ENCODE assay signal across 28 mouse cellular contexts in the genomic region with DNA sequence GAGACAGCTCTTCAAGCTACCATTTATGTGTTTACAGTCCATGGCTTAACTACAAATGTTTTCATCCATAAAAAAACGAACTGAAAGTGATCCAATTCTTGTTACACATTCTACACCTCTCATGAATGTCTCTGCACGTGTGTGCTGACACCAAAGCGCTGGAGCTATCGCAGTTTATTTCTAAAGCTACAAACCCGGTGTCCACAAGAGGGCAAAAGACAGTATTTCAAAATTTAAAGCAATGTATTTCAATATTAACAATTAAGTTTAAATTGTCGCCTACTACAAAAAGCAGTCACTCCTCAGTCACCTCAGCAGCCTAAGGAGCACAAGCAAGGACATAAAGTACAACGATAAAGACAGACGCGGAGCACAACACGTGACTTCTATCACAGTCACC. TPM values are rescaled to one million over a fixed set of nuclear protein-coding genes. Genes with fewer than 3 reads are reported as not detected.
DNase-seq lines count a peak whose midpoint lies in the region; ATAC-seq and TF ChIP-seq lines count a peak whose summit lies in the region.
"Had no signal": no experiment of that assay in that cellular context is flagged by ENCODE, and none has a peak within 500 bp of the region (broad histone marks: within the 10 kb centered on the region; RNA-seq: fewer than 3 reads in every experiment).

No protein-coding gene starts in this region.

- TF ChIP-seq EP300 in CH12.LX (IDR thresholded peaks at IDR 0.05; ENCODE audit: low read length) = no peak

- H3K4me1 ChIP-seq in hindbrain, postnatal 0 days (ENCODE audit: insufficient read depth, low read length) = no peaks in the 10 kb centered on the region
- H3K4me1 ChIP-seq in hindbrain, embryonic 11.5 days (replicated peaks; ENCODE audit: control insufficient read depth, insufficient read depth, low read length) = no peaks in the 10 kb centered on the region
- H3K4me1 ChIP-seq in lung, embryonic 14.5 days (ENCODE audit: insufficient read depth) = no peaks in the 10 kb centered on the region
- no peaks in the 10 kb centered on the region for H3K4me1 ChIP-seq in CH12.LX (ENCODE audit: control insufficient read depth in 1 of 2, insufficient read depth in 2 of 2)
- H3K4me1 ChIP-seq: embryonic facial prominence, embryonic 10.5 days; embryonic facial prominence, embryonic 13.5 days; forebrain, embryonic 13.5 days; hindbrain, embryonic 13.5 days had no signal

- TF ChIP-seq POLR2A in CH12.LX (IDR thresholded peaks at IDR 0.05; ENCODE audit: low read depth, low read length) = no peak
- TF ChIP-seq POLR2A in brain, embryonic 14.5 days (IDR thresholded peaks at IDR 0.05; ENCODE audit: borderline replicate concordance, extremely low read depth, insufficient read depth, insufficient read length, poor library complexity, severe bottlenecking) = no peak

- TF ChIP-seq CTCF in hindbrain, postnatal 0 days (IDR thresholded peaks at IDR 0.05; ENCODE audit: low read depth) = peak; percentile 38
- no peak for TF ChIP-seq CTCF in lung, embryonic 14.5 days (IDR thresholded peaks at IDR 0.05; ENCODE audit: low read depth)
- TF ChIP-seq CTCF in CH12.LX (conservative IDR thresholded peaks at IDR 0.05 in 1 of 2, IDR thresholded peaks at IDR 0.05 in 1 of 2; ENCODE audit: low read depth in 2 of 2, low read length in 2 of 2) = 0 out of 4 replicates have a peak, but pooled peaks of 1 of the 2 experiments have one; percentile 7
- TF ChIP-seq CTCF in brain, embryonic 14.5 days (IDR thresholded peaks at IDR 0.05; ENCODE audit: borderline replicate concordance, extremely low read depth, insufficient read depth, insufficient read length) = no peak

- no peaks in the 10 kb centered on the region for H3K79me2 ChIP-seq in CH12.LX (replicated peaks; ENCODE audit: control insufficient read depth, extremely low read depth, insufficient read depth, poor library complexity, severe bottlenecking)

- peak; percentile 29 for DNase-seq in hindbrain, postnatal 0 days (ENCODE audit: low spot score)
- no peak for DNase-seq in hindbrain, embryonic 11.5 days (ENCODE audit: low spot score)
- peak; percentile 4 for DNase-seq in lung, embryonic 14.5 days
- DNase-seq in lung, postnatal 4 days = no peak
- no peak for DNase-seq in CH12.LX (ENCODE audit: extremely low read depth)
- peak; percentile 2 for DNase-seq in brain, embryonic 14.5 days (ENCODE audit: low read depth)
- DNase-seq in right cerebral cortex, postnatal 10 days (ENCODE audit: low spot score in 2 of 2) = no peak
- DNase-seq: adrenal gland, adult 8-10 months; adrenal gland, postnatal 25 days; B cell, adult 2 months; cerebellum, adult 11-12 months; cerebellum, adult 8-10 months; cerebellum, postnatal 10 days; cerebellum, postnatal 36 days; embryo, embryonic 11 days; gastrocnemius, adult 2 months; gastrocnemius, postnatal 14 days; heart, adult 11 months had no signal

- H3K36me3 ChIP-seq in hindbrain, postnatal 0 days (ENCODE audit: insufficient read depth, low read length) = no peaks in the 10 kb centered on the region; the same call in 1 of the 2 replicates
- no peaks in the 10 kb centered on the region for H3K36me3 ChIP-seq in hindbrain, embryonic 11.5 days (ENCODE audit: control insufficient read depth, insufficient read depth, low read length)
- no peaks in the 10 kb centered on the region for H3K36me3 ChIP-seq in lung, embryonic 14.5 days (ENCODE audit: insufficient read depth)
- no peaks in the 10 kb centered on the region for H3K36me3 ChIP-seq in CH12.LX (replicated peaks in 1 of 2; ENCODE audit: control insufficient read depth in 1 of 2, insufficient read depth in 1 of 2, low read length in 1 of 2)
- H3K36me3 ChIP-seq: embryonic facial prominence, embryonic 13.5 days had no signal

- H3K27ac ChIP-seq in hindbrain, postnatal 0 days = no peak overlapping the region
- H3K27ac ChIP-seq in hindbrain, embryonic 11.5 days (ENCODE audit: low read depth, low read length) = no peak overlapping the region
- no peak overlapping the region for H3K27ac ChIP-seq in lung, embryonic 14.5 days (ENCODE audit: low read depth)
- no peak overlapping the region for H3K27ac ChIP-seq in CH12.LX (ENCODE audit: insufficient read depth, low read depth)
- H3K27ac ChIP-seq: embryonic facial prominence, embryonic 10.5 days; embryonic facial prominence, embryonic 13.5 days; forebrain, embryonic 13.5 days; gastrocnemius, adult 2 months; hindbrain, embryonic 13.5 days had no signal

- H3K9me3 ChIP-seq in hindbrain, postnatal 0 days (ENCODE audit: low read length) = no peaks in the 10 kb centered on the region
- no peaks in the 10 kb centered on the region for H3K9me3 ChIP-seq in hindbrain, embryonic 11.5 days (ENCODE audit: control insufficient read depth, low read length)
- H3K9me3 ChIP-seq in lung, embryonic 14.5 days (ENCODE audit: low read depth, low read length) = no peaks in the 10 kb centered on the region
- H3K9me3 ChIP-seq in CH12.LX (replicated peaks; ENCODE audit: low read length) = no peaks in the 10 kb centered on the region
- H3K9me3 ChIP-seq: embryonic facial prominence, embryonic 10.5 days; embryonic facial prominence, embryonic 13.5 days; forebrain, embryonic 13.5 days; hindbrain, embryonic 13.5 days had no signal

- ATAC-seq in hindbrain, postnatal 0 days = no peak
- no peak for ATAC-seq in hindbrain, embryonic 11.5 days (ENCODE audit: low FRiP score)
- no peak for ATAC-seq in lung, embryonic 14.5 days (ENCODE audit: insufficient read depth)
- ATAC-seq: forebrain, embryonic 13.5 days; forebrain, embryonic 16.5 days; hindbrain, embryonic 16.5 days; inflammation-experienced regulatory T-cells, adult 6 months had no signal

- H3K27me3 ChIP-seq in hindbrain, postnatal 0 days (ENCODE audit: insufficient read depth, low read length) = no peaks in the 10 kb centered on the region
- no peaks in the 10 kb centered on the region for H3K27me3 ChIP-seq in hindbrain, embryonic 11.5 days (ENCODE audit: control insufficient read depth, insufficient read depth, low read length)
- H3K27me3 ChIP-seq in lung, embryonic 14.5 days (ENCODE audit: insufficient read depth, low read length) = no peaks in the 10 kb centered on the region
- H3K27me3 ChIP-seq in CH12.LX (replicated peaks) = no peaks in the 10 kb centered on the region
- H3K27me3 ChIP-seq: embryonic facial prominence, embryonic 13.5 days; forebrain, embryonic 13.5 days; hindbrain, embryonic 13.5 days had no signal

- in situ Hi-C loops in CH12.LX (cut with MboI; ENCODE audit: low pct_ligation_motif_present, low pct_unique_long_range_greater_than_20kb, low sequenced_read_pairs) = no loop called here

- no peak for TF ChIP-seq RAD21 in CH12.LX (IDR thresholded peaks at IDR 0.05; ENCODE audit: low read depth, low read length)

- H3K4me3 ChIP-seq in hindbrain, postnatal 0 days (ENCODE audit: low read length) = no peak overlapping the region
- no peak overlapping the region for H3K4me3 ChIP-seq in hindbrain, embryonic 11.5 days (ENCODE audit: low read depth, low read length)
- no peak overlapping the region for H3K4me3 ChIP-seq in lung, embryonic 14.5 days (ENCODE audit: low read depth, low read length)
- no peak overlapping the region for H3K4me3 ChIP-seq in CH12.LX (replicated peaks in 1 of 3; ENCODE audit: low read depth in 2 of 3, low read length in 2 of 3, poor library complexity in 1 of 3)
- H3K4me3 ChIP-seq: embryonic facial prominence, embryonic 10.5 days; embryonic facial prominence, embryonic 13.5 days; erythroblast, embryonic 14.5 days; forebrain, embryonic 13.5 days; gastrocnemius, adult 2 months; hindbrain, embryonic 13.5 days had no signal

- dilution Hi-C loops in CH12.LX (cut with MboI; ENCODE audit: extremely low pct_ligation_motif_present, extremely low pct_unique_long_range_greater_than_20kb, low sequenced_read_pairs) = no loop called here

- WGBS in hindbrain, postnatal 0 days = 84% methylated on average over 10 of the region's 10 CpGs
- 89% methylated on average over 10 of the region's 10 CpGs for WGBS in hindbrain, embryonic 11.5 days
- WGBS in lung, embryonic 14.5 days = 64% methylated on average over 10 of the region's 10 CpGs

- H3K9ac ChIP-seq in hindbrain, postnatal 0 days (replicated peaks; ENCODE audit: low read length) = no peak overlapping the region
- H3K9ac ChIP-seq in hindbrain, embryonic 11.5 days (ENCODE audit: low read depth, low read length) = no peak overlapping the region
- H3K9ac ChIP-seq in lung, embryonic 14.5 days = no peak overlapping the region
- H3K9ac ChIP-seq in CH12.LX (ENCODE audit: insufficient read depth, low read depth) = no peak overlapping the region
- H3K9ac ChIP-seq: embryonic facial prominence, embryonic 13.5 days; forebrain, embryonic 13.5 days; hindbrain, embryonic 13.5 days had no signal

- H3K4me2 ChIP-seq in hindbrain, postnatal 0 days (ENCODE audit: low read depth, low read length) = no peak overlapping the region
- H3K4me2 ChIP-seq in hindbrain, embryonic 11.5 days (replicated peaks; ENCODE audit: low read depth, low read length) = no peak overlapping the region
- H3K4me2 ChIP-seq in lung, embryonic 14.5 days = no peak overlapping the region
- H3K4me2 ChIP-seq in CH12.LX (ENCODE audit: insufficient read depth, low read depth, poor library complexity, severe bottlenecking) = no peak overlapping the region
- H3K4me2 ChIP-seq: embryonic facial prominence, embryonic 13.5 days; forebrain, embryonic 13.5 days; heart, embryonic 11.5 days; hindbrain, embryonic 13.5 days had no signal

TF ChIP-seq in CH12.LX, 34 proteins besides CTCF, POLR2A, EP300 and RAD21:
- TF ChIP-seq BHLHE40 (IDR thresholded peaks at IDR 0.05; ENCODE audit: low read depth, low read length) = 0 out of 2 replicates have a peak, but pooled peaks have one; percentile 16
- TF ChIP-seq NELFE (IDR thresholded peaks at IDR 0.05; ENCODE audit: low read depth, low read length) = no peak
TF ChIP-seq in CH12.LX: peak in this region for 1.

RNA-seq across cellular contexts. Expression of a gene that starts 33.1 kb away (rescaled TPM):
- total RNA-seq in hindbrain, postnatal 0 days (2014; rRNA removed) = 7.9 and 10.0 TPM in 2 replicates
- 6.5 and 8.1 TPM in 2 replicates for polyA plus RNA-seq in hindbrain, postnatal 0 days (2015; fragmentation: Nextera tagmentation; extraction: Ambion mirVana)
- 13.7 and 14.8 TPM in 2 replicates for polyA plus RNA-seq in hindbrain, embryonic 11.5 days (2014; fragmentation: Nextera tagmentation; extraction: Ambion mirVana)
- polyA plus RNA-seq in lung, embryonic 14.5 days (2014; fragmentation: Nextera tagmentation; extraction: Ambion mirVana) = 6.5 and 6.9 TPM in 2 replicates
- total RNA-seq in CH12.LX (2012; rRNA removed) = not detected in 2 replicates
- total RNA-seq in CH12.LX (2014; rRNA removed) = not detected in 2 replicates
- polyA plus RNA-seq in CH12.LX (2012; ENCODE audit: insufficient read length, low read depth) = 0.09 TPM in 1 of 2 replicates, not detected in the other
- polyA plus RNA-seq in brain, embryonic 14.5 days (2012; rRNA removed) = 6.6 and 7.2 TPM in 2 replicates
- total RNA-seq: MEL had no signal

Comparison
In these comparisons a context has a peak if more than half of its experiments do, and no peak if none do; other contexts are left out.
1. DNase-seq: peak in hindbrain, postnatal 0 days (single experiment), lung, embryonic 14.5 days (single experiment) and brain, embryonic 14.5 days (single experiment); none in hindbrain, embryonic 11.5 days (single experiment), lung, postnatal 4 days (0 of 2), CH12.LX (single experiment) and right cerebral cortex, postnatal 10 days (0 of 2).